ENCODE assay signal across 28 mouse cellular contexts in the genomic region with DNA sequence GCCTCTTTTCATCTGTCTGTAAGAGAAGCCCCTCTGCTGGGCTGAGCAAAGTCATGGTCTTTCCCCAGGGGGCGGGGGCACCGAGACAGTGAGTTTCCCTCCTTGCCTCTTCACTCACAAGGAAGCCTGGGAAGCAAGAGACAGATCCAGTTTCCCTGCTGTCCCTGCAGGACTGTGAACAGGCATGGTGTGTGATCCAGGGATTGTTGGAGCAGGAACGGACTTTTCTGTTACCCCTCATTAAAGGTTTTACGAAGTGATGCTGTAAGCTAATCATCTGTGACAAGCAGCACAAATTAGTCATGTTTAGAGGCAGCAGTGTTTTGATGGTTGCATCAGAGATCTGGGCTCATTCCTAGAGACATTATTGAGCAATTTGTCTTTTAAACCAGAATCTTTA.
DNase-seq lines count a peak whose midpoint lies in the region; ATAC-seq lines count a peak whose summit lies in the region.
"Had no signal": no experiment of that assay in that cellular context is flagged by ENCODE, and none has a peak within 500 bp of the region (broad histone marks: within the 10 kb centered on the region; RNA-seq: fewer than 3 reads in every experiment).

No protein-coding gene starts in this region.

- H3K4me2 ChIP-seq in kidney, embryonic 14.5 days (replicated peaks; ENCODE audit: low read depth, low read length), result no peak overlapping the region
- H3K4me2 ChIP-seq: heart, embryonic 11.5 days; intestine, embryonic 15.5 days; limb, embryonic 12.5 days; liver, embryonic 11.5 days; midbrain, embryonic 12.5 days had no signal

- H3K36me3 ChIP-seq in kidney, embryonic 14.5 days (ENCODE audit: control insufficient read depth, insufficient read depth, low read length), result no peaks in the 10 kb centered on the region
- H3K36me3 ChIP-seq: embryonic facial prominence, embryonic 10.5 days; forebrain, embryonic 10.5 days; G1E; hindbrain, embryonic 10.5 days; intestine, embryonic 15.5 days; limb, embryonic 12.5 days; midbrain, embryonic 12.5 days had no signal

- DNase-seq in kidney, postnatal 36 days, result no peak
- DNase-seq in retina, postnatal 1 day, result peak; percentile 34
- no peak for DNase-seq in retina, embryonic 14.5 days (ENCODE audit: low spot score)
- peak; percentile 18 for DNase-seq in lung, postnatal 10 days
- no peak for DNase-seq in left cerebral cortex, postnatal 10 days (ENCODE audit: extremely low spot score in 1 of 2, low spot score in 2 of 2)
- DNase-seq in layer of hippocampus, adult 9-11 months, result no peak
- DNase-seq: adrenal gland, postnatal 14 days; B cell, adult 2 months; cerebellum, adult 9-11 months; gastrocnemius, postnatal 36 days; kidney, adult 9 months; layer of hippocampus, postnatal 36 days; right cerebral cortex, postnatal 14 days; spleen, adult 18-20 months had no signal

- H3K27ac ChIP-seq in kidney, embryonic 14.5 days (ENCODE audit: low read depth, low read length), result no peak overlapping the region
- H3K27ac ChIP-seq: embryonic facial prominence, embryonic 10.5 days; forebrain, embryonic 10.5 days; hindbrain, embryonic 10.5 days; intestine, embryonic 15.5 days; layer of hippocampus, adult 2 months; limb, embryonic 12.5 days; midbrain, embryonic 12.5 days had no signal

- WGBS in kidney, embryonic 14.5 days, result 18% methylated on average over 4 of the region's 4 CpGs

- no peak overlapping the region for H3K4me3 ChIP-seq in kidney, embryonic 14.5 days (ENCODE audit: low read length)
- H3K4me3 ChIP-seq: embryonic facial prominence, embryonic 10.5 days; forebrain, embryonic 10.5 days; hindbrain, embryonic 10.5 days; intestine, embryonic 15.5 days; layer of hippocampus, adult 2 months; limb, embryonic 12.5 days; midbrain, embryonic 12.5 days had no signal

- H3K9me3 ChIP-seq in kidney, embryonic 14.5 days (ENCODE audit: control insufficient read depth, low read length), result 0 out of 2 replicates have a peak, but pooled peaks cover 4% of the 10 kb centered on the region
- H3K9me3 ChIP-seq: embryonic facial prominence, embryonic 10.5 days; forebrain, embryonic 10.5 days; G1E; hindbrain, embryonic 10.5 days; intestine, embryonic 15.5 days; midbrain, embryonic 12.5 days had no signal

- no peaks in the 10 kb centered on the region for H3K27me3 ChIP-seq in kidney, embryonic 14.5 days (ENCODE audit: control insufficient read depth, insufficient read depth, low read length)
- H3K27me3 ChIP-seq: CH12.LX; intestine, embryonic 15.5 days; limb, embryonic 12.5 days; midbrain, embryonic 12.5 days had no signal

- ATAC-seq in kidney, embryonic 14.5 days (ENCODE audit: low FRiP score, low TSS enrichment), result peak; percentile 73
- ATAC-seq: forebrain, embryonic 16.5 days; hindbrain, embryonic 16.5 days; intestine, embryonic 15.5 days had no signal

- intact Hi-C loops in left cerebral cortex, postnatal 10 days (cut with DNase I), result no loop called here

- H3K9ac ChIP-seq in kidney, embryonic 14.5 days (ENCODE audit: low read depth, low read length), result no peak overlapping the region
- H3K9ac ChIP-seq: intestine, embryonic 15.5 days; limb, embryonic 12.5 days; midbrain, embryonic 12.5 days had no signal

- H3K4me1 ChIP-seq in kidney, embryonic 14.5 days (ENCODE audit: control insufficient read depth, insufficient read depth, low read length), result 0 out of 2 replicates have a peak, but pooled peaks cover 3% of the 10 kb centered on the region
- H3K4me1 ChIP-seq: embryonic facial prominence, embryonic 10.5 days; forebrain, embryonic 10.5 days; hindbrain, embryonic 10.5 days; intestine, embryonic 15.5 days; limb, embryonic 12.5 days; midbrain, embryonic 12.5 days had no signal

Comparison
In these comparisons a context has a peak if more than half of its experiments do, and no peak if none do; other contexts are left out.
1. DNase-seq: peak in retina, postnatal 1 day (single experiment) and lung, postnatal 10 days (single experiment); none in kidney, postnatal 36 days (0 of 2), retina, embryonic 14.5 days (single experiment), left cerebral cortex, postnatal 10 days (0 of 2) and layer of hippocampus, adult 9-11 months (single experiment).